Mouse (Mus musculus) spleen, embryonic (tissue): ENCODE data around the gene Scin.
"Not testable (repeated sequence)": the region's sequence is repeated elsewhere in the genome, so short reads cannot be mapped to it uniquely, and the experiment has no call there.

Source experiments
- CTCF ChIA-PET: fragments of 350-600 bp; sonication (Branson Sonifier 250); formaldehyde crosslinking; loops from one replicate; lab custom pipeline; 2022; lab: Charles Lee

The Scin gene

DNA sequence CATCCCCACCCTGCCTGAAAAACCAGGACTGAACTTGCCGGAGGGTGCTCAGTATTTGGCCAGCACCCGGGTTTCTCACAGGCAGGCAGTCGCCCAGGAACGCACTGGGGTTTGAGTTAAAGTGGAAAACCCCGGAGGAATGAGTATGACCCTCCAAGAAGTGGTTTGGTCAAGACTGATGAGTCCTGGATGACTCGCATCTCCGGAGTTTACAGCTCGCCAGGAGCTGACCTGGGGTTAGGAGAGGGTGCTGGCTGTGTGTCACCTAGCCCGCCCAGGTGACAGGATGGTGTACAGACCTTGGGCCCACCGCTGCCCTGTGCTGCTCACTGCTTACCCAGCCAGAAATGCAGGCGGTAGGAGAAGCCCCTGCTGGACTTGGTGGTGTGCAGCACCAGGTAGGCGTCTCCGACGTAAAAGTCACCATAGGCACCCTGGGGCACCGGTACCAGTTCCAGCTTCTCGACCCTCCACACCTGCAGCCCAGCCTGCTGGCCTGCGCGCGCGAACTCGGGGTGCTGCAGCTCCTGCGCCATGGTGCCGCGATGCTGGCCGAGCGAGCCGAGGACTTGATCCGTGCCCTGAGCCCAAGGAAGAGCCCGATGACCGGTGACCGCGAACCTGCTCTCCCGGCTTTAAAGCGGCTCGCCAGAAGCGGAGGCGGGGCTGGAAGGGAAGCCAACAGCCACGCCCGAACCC lies at the start of gene Scin:
Gene Scin, minus strand, starts transcription at position 656 of the 699 bp plus-strand sequence.
- CTCF ChIA-PET = no interaction called here

GRCm38 (mm10) chr12:40177089-40177488 lies 43.1 kb upstream of the Scin start:
- CTCF ChIA-PET = no interaction called here

DNA sequence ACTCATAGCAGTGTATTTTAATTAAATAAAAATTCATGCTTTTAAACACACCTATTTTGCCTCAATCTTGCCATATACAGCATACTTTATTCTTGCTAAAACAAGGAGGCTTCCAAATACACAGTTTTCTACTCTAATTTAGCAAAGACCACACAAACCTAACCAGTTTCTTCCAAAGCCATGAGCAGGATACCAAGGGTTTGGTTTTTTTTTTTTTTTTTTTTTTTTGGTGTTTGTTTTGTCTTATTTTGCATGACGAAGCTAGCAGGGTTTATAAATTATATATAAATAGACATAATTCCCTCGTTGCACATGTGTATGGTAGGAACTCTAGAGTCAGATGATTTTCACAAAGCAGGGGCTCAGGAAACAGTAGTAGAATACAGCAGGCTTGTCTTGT lies 42.1 kb upstream of the Scin start:
- CTCF ChIA-PET = no interaction called here

DNA sequence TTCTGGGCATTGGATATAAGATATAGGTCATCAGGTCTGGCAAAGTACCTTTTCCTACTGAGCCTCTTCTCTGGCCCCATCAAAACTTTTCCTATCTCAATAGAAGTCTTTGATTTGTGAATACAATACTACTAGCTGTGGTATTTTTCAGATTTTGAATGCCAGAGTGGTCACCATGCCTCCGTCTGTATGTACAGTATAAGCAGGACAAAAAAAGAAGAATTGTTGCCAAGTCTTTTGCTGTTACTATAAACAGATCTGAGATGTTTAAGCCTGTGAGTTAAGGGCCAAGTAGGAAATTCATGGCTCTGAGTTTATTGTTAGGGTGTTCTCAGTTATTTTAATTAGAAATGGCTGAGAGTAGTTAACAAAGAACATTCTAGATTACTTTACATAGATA lies 41.1 kb upstream of the Scin start:
- CTCF ChIA-PET = not testable (repeated sequence)

- CTCF ChIA-PET = no interaction called here
Measured at GRCm38 (mm10) chr12:40171637-40172036, 37.6 kb upstream of the Scin start.

DNA sequence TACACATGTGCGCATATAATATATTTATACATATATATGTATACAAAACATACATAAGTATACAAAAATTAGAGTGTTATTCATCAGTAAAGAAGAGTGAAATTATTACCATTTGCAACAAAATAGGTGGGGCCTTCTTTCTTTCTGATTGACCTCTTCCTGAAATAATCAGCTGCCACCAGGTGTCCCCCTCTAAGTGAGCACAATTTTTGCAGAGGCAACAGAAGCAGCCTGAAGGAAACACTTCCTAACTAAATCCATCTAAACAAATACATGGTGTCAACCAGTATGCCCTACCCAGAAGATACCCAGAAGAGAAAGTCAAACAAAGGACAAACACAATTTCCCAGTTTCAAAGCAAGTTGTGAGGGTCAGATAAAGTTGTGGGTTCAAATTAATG lies 35.6 kb upstream of the Scin start:
- CTCF ChIA-PET = interaction anchor here (0.7 kb wide), 1 partner anchor 513 kb away, joined by 3 read pairs; no protein-coding TSS in a partner anchor

DNA sequence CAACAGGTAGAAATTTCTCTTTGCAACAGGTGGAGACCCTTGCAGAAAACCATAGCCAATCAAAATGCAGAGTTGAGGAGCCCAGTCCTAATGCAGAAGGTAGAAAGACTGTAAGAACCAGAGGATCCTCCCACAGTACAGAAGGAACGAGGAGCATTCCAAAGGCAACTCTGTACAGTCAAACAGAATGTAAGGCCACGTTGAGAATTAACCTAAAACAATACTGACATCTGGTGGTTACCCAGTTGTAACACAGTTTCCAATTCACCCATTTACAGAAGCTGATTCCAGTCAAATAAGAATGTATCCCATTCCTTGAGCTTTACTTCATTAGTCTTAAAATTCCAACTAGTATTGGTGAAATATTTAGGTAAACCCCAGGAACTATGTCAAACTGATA lies 30.6 kb upstream of the Scin start:
- CTCF ChIA-PET = interaction anchor here (0.6 to 1.0 kb wide), 3 partner anchors 49 to 291 kb away, joined by 3 to 7 read pairs (median 4); no protein-coding TSS in a partner anchor

- CTCF ChIA-PET = no interaction called here
Measured at GRCm38 (mm10) chr12:40160777-40161176, 26.7 kb upstream of the Scin start.

GRCm38 (mm10) chr12:40154188-40154587 lies 20.2 kb upstream of the Scin start:
- CTCF ChIA-PET = no interaction called here

- CTCF ChIA-PET = no interaction called here
Measured at GRCm38 (mm10) chr12:40152353-40153069, 18.5 kb upstream of the Scin start.

DNA sequence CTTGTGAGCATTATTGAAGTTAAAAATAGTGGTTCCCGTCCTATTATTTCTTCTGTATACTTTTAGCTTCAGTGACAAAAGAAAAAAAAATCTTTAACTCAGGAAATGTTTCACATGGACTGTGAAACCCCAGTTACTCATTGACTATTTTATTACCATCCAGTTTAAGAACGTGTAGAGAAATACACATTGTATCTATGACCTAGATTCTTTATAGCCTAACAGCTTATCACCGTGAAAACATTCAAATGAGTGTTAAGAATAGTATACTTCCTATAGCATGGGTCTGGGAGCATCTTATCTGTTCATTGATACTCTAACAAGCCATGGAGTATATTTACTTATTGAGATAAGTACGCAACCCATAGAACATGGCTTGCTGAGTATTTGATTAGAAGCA lies 13.3 kb upstream of the Scin start:
- CTCF ChIA-PET = interaction anchor here (0.6 to 0.7 kb wide), 2 partner anchors 28 to 1368 kb away, joined by 3 to 4 read pairs; partner anchors contain the start of gene Etv1

GRCm38 (mm10) chr12:40146510-40146909 lies 12.5 kb upstream of the Scin start:
- CTCF ChIA-PET = no interaction called here

DNA sequence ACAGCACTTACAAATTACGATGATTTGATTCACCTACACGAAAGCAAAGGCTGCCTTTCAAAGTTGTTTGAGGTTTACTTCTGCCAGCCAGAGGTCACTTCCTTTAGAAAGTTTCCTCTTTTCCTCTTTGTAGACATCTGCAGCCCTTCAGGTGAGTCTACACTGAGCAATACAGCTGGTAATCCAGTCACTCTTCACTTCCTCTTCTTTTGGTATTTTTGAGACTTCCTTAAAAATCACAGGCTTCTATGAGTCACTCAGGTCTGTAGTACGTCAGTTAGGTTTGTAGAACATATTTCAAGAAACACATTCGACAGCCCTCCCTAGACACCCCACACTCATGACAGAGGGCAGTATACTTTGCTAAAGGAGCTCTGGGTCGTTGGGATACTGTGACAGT lies 6.7 kb upstream of the Scin start:
- CTCF ChIA-PET = interaction anchor here (0.7 kb wide), 1 partner anchor 716 kb away, joined by 3 read pairs; no protein-coding TSS in a partner anchor

GRCm38 (mm10) chr12:40139484-40140245 lies 5.6 kb upstream of the Scin start:
- CTCF ChIA-PET = interaction anchor here (0.6 kb wide), 1 partner anchor 49 kb away, joined by 5 read pairs; no protein-coding TSS in a partner anchor

DNA sequence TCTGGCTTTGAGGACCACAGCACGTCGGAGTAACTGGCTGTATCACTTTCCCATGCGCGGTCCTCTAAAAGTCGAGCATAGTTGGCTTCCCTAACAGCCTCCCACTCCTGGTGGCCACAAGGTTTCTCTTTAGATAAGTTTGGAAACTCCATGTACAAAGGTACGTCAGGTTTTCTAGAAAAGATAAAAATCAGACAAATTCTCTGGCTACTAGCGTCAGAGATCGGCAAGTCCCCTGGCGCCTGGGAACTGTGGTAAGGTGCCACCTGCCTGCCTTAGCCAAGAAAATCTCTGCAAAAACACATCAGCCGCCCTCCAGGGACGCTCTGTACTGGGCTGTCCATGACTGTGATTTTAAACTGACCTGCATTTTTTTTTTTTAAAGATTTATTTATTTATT lies 501 bp upstream of the Scin start:
- CTCF ChIA-PET = interaction anchor here (0.6 kb wide), 1 partner anchor 401 kb away, joined by 4 read pairs; no protein-coding TSS in a partner anchor

GRCm38 (mm10) chr12:40133194-40133572 lies 845 bp downstream of the Scin start:
- CTCF ChIA-PET = no interaction called here

DNA sequence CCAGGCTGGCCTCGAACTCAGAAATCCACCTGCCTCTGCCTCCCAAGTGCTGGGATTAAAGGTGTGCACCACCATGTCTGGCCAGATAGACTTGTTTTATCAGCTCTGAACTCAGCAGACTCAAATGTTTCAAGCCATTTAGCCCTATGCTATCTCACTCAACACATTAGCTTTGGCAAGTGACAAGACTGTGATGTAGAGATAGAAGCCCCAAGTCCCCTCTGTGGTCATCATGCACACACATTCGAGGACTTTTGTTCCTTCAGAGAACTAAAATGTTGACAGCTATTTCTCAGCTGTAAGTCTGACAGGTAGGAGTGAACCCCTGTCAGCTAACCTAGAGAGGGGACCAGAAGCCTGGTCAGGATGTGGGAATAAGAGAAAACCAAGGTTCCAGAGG lies 15.2 kb downstream of the Scin start:
- CTCF ChIA-PET = interaction anchor here (0.6 kb wide), 1 partner anchor 28 kb away, joined by 3 read pairs; no protein-coding TSS in a partner anchor

DNA sequence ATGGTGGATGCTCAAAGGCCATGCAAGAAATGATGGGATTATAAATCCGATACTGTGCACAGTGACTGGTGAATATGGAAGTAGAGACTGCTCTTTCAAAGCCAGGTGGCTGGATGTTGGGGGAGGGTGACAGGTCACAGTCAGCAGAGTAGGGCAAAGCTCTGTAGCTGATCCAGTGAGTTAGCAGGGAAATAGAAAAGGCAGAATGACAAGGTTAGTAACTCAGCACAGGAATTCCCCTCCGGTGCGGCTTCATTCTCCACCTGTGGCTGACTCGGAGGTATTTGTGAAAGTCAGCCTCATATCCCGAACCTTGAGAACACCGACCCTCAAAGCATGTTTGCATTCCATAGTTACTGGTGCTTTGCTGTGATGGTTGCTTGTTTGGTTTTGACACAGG lies 17.0 kb downstream of the Scin start:
- CTCF ChIA-PET = no interaction called here

DNA sequence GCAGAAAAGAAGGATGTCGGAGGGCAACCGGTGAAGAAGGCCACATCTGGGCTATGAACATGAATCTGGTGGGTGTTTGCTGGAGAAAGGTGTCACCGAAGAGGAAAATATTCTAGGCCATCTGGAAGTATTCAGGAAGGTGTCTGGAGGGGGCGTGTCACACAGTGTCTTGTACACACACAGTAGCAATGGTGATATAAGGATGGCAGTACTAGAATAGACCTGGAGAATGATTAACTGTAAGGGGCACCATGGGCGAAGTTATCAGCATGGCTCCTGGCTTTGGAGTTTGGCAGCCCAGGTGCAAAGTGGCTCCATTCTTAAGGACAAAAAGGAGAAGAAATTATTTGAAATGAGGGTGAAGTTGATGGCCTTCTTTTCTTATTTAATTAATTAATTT lies 17.8 kb downstream of the Scin start:
- CTCF ChIA-PET = interaction anchor here (0.7 kb wide), 1 partner anchor 25 kb away, joined by 6 read pairs; no protein-coding TSS in a partner anchor

- CTCF ChIA-PET = no interaction called here
Measured at GRCm38 (mm10) chr12:40114883-40115282, 19.1 kb downstream of the Scin start.

- CTCF ChIA-PET = no interaction called here
Measured at GRCm38 (mm10) chr12:40114020-40114419, 20.0 kb downstream of the Scin start.

DNA sequence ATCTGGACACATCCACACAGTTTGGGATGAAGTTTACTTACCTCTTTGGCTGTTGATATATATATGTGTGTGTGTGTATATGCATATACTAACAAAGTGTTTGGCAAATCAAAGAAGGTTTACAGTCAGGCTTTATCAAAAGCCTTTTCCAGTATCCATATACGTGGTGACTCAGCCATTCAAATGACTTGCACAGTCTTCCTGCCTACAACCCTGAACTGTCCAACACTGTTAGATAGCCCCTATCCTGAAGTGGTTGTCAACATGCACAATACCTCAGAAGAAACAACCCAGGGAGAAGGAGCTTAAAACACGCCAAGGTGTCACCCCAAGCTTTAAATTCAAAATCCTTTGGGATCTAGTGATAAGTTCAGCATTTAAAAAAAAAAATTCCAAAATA lies 20.4 kb downstream of the Scin start:
- CTCF ChIA-PET = no interaction called here
